Mouse (Mus musculus) CH12.LX (cell line): ENCODE measurements at regions not wholly inside any gene's neighbourhood (a gene's known extent, or its start where the extent isn't known, plus 50 kb on each side); places are given as distances from the start of the nearest gene placed in this dataset.

ENCODE experiments used
- BHLHE40 ChIP-seq: IDR thresholded peaks from 2 replicates; pipeline ENCODE4 v1.6.1; 2011; ENCODE audit warnings: mild to moderate bottlenecking, low read depth, low read length, improper control_type of control experiment
- CHD2 ChIP-seq: IDR thresholded peaks from 2 replicates; pipeline ENCODE4 v1.6.1; 2011; ENCODE audit warnings: low read length, improper control_type of control experiment
- CTCF ChIP-seq, 2 experiments: IDR thresholded peaks in 1 of 2; conservative IDR thresholded peaks in 1 of 2; 2 replicates each; pipeline ENCODE4 v1.5.1; 2011 to 2012; ENCODE audit warnings: low read depth in 2 of 2, low read length in 2 of 2, improper control_type of control experiment in 1 of 2, inconsistent platforms in 1 of 2, mild to moderate bottlenecking in 1 of 2, moderate library complexity in 1 of 2
- HCFC1 ChIP-seq: IDR thresholded peaks from 2 replicates; pipeline ENCODE4 v1.6.1; 2012; ENCODE audit warnings: low read depth, mild to moderate bottlenecking, inconsistent platforms, low read length, improper control_type of control experiment
- MAX ChIP-seq: IDR thresholded peaks from 2 replicates; pipeline ENCODE4 v1.6.1; 2011; ENCODE audit warnings: low read length, improper control_type of control experiment
- PAX5 ChIP-seq: IDR thresholded peaks from 2 replicates; pipeline ENCODE4 v1.6.1; 2012; ENCODE audit warnings: low read length, inconsistent platforms, mixed read lengths
- POLR2A ChIP-seq: IDR thresholded peaks from 2 replicates; pipeline ENCODE4 v1.6.1; 2011; ENCODE audit warnings: low read depth, mild to moderate bottlenecking, improper control_type of control experiment, low read length
- POLR2AphosphoS2 ChIP-seq: IDR thresholded peaks from 2 replicates; pipeline ENCODE4 v1.6.1; 2011; ENCODE audit warnings: low read depth, low read length, improper control_type of control experiment
- SIN3A ChIP-seq: IDR thresholded peaks from 2 replicates; pipeline ENCODE4 v1.6.1; 2012; ENCODE audit warnings: low read length, improper control_type of control experiment, inconsistent platforms
- TBP ChIP-seq: conservative IDR thresholded peaks from 2 replicates; pipeline ENCODE4 v1.6.1; 2011; ENCODE audit warnings: low read depth, low read length, improper control_type of control experiment
- USF2 ChIP-seq: conservative IDR thresholded peaks from 2 replicates; pipeline ENCODE4 v1.6.1; 2011; ENCODE audit warnings: low read depth, low read length, improper control_type of control experiment
- ZC3H11A ChIP-seq: IDR thresholded peaks from 2 replicates; pipeline ENCODE4 v1.6.1; 2012; ENCODE audit warnings: low read depth, mild to moderate bottlenecking, inconsistent platforms, low read length, improper control_type of control experiment

- TF ChIP-seq POLR2AphosphoS2 (no peak), MAX (no peak), CTCF (conservative IDR thresholded peaks at IDR 0.05 in 1 of 2, IDR thresholded peaks at IDR 0.05 in 1 of 2; ENCODE audit: low read depth in 2 of 2, low read length in 2 of 2) (no peak), ZC3H11A (no peak), CHD2 (no peak), BHLHE40 (no peak), SIN3A (no peak), PAX5 (no peak), HCFC1 (no peak), POLR2A (no peak), USF2 (no peak), TBP (no peak)
Observed at GRCm38 (mm10) chr17:4726331-4726741, 267.8 kb upstream of the Arid1b start.
